Mouse (Mus musculus): ENCODE measurements around the gene Tcl1.
"Not testable (repeated sequence)": the region's sequence is repeated elsewhere in the genome, so short reads cannot be mapped to it uniquely, and the experiment has no call there.

Gene Tcl1

GRCm38 (mm10) chr12:105222601-105223319, at the start of gene Tcl1:
TSS of gene Tcl1 (minus strand) at chr12:105222793.
- no peak for DNase-seq

DNA sequence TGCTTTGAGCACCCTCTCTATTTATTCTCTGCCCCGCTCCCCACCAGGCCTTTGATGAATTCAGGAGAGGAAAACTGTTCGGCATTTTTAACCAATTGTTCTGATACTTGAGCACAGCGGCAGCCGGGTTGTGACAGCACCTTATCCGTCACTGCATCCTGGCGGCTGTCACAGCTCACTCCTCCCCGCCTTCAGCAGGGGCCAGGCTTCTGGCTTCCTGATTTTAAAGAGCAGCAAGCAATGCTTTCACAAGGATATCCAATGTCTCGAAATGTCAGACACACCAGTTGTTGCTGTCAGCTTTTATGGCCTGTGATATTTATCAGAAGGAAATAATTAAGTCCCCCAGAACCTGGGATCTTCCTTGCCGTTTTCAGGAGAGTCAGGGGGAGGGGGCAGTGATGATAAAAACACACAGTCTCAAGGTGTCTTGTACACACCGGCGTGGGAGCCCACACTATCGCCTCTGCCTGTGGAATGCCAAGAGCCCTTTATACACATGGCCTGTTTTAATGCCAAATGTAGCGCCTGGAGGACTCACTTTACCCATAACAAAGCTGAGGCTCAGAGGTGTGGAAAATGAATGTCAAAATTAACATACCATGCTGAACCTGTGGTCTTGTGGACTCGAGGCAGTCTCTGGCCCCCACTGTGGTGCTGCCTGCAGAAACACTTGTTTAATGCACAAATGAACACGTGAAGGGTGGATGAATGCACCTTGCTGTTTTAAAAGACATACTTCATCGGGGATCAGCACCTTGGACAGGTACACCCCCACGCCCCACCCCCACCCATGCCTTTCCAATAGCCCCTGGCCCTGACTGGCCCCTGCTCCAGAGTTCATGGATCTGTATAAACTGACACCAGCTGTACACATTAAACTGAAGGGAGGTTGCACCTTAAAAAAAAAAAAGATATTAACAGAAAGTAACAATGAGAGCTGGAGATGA, 48.7 kb upstream of the Tcl1 start:
- DNase-seq, result no peak

GRCm38 (mm10) chr12:105267076-105267475, 44.5 kb upstream of the Tcl1 start:
- DNase-seq, result no peak

GRCm38 (mm10) chr12:105266096-105266495, 43.5 kb upstream of the Tcl1 start:
- DNase-seq, result no peak

DNA sequence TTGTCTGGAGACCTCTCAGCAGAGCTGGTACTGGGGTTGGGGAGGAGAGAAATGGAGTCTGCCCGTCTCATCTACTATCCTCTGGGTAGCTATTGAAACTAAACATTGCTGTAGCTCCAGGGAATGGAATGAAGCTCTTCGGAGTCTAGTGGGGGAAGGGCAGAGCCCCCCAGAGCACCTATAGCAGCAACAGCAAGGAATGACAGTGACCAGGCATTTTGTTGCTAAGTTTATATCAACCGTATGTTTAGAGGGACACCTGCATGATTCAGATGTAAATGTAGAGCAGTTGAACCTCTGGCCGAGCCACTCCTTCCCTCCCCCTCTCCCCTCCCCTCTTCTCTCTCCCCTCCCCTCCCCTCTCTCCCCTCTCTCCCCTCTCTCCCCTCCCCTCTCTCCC, 36.6 kb upstream of the Tcl1 start:
- DNase-seq, result no peak

DNA sequence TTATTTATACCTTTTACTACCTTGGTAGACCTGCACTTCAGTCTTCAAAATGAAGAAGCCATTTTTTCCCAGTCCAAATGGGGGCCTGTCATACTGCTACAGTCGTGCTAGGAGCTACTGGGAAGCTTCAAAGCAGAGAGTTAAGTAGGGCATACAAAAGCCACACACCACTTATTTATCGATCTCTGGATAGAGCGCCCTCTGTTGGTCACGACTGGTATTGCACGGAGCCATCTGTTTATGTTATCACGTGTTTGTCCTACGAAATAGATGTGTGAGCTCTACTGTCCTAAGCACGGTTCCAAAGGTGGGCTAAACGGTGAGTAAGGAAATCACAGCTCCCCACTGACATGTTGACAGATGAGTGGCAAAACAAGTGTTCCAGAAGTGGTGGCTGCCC, 36.2 kb upstream of the Tcl1 start:
- peak; percentile 64 to 74 for DNase-seq

GRCm38 (mm10) chr12:105253796-105254195, 31.2 kb upstream of the Tcl1 start:
- no peak for DNase-seq

GRCm38 (mm10) chr12:105248763-105249233, 26.2 kb upstream of the Tcl1 start:
- DNase-seq, result peak; percentile 37 to 51

DNA sequence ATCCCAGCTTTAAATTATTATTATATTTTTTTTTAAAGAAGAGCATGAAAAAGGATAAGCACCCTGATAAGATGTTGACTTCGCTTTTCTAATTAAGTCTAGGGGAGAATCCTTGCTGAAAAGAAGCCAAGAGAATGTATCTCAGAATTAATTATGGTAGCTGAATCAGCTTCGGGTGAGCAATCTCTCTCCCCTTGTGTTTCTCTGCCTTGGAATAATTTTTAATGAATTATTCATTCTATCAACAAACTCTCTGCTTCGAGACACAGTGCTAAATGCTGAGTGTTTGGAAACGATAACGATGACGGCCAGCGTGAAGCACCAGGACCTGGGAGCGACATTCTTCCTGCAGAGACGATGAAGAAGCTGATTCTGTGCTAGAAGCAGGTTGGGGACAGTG, 16.5 kb upstream of the Tcl1 start:
- DNase-seq, result no peak

DNA sequence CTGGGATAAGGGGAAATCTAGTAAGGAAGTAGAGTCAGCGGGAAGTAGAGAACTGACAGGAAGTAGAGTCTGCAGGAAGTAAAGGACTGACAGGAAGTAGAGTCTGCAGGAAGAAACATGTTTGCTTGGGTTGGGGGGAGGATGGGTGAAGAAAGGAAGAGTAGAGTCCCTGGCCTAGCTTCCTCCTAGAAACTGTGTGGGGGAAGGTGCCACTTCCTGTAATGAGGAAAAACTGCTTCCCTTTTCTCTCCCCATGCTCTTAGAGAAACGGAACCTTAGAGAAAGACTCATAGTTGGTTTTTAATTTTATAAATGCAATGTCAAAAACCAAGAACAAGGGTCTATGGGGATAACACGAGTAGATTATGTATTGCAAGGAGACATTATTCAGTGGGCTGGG, 12.5 kb upstream of the Tcl1 start:
- DNase-seq, result no peak

- DNase-seq, result no peak
Measured at GRCm38 (mm10) chr12:105234362-105234761, 11.8 kb upstream of the Tcl1 start.

DNA sequence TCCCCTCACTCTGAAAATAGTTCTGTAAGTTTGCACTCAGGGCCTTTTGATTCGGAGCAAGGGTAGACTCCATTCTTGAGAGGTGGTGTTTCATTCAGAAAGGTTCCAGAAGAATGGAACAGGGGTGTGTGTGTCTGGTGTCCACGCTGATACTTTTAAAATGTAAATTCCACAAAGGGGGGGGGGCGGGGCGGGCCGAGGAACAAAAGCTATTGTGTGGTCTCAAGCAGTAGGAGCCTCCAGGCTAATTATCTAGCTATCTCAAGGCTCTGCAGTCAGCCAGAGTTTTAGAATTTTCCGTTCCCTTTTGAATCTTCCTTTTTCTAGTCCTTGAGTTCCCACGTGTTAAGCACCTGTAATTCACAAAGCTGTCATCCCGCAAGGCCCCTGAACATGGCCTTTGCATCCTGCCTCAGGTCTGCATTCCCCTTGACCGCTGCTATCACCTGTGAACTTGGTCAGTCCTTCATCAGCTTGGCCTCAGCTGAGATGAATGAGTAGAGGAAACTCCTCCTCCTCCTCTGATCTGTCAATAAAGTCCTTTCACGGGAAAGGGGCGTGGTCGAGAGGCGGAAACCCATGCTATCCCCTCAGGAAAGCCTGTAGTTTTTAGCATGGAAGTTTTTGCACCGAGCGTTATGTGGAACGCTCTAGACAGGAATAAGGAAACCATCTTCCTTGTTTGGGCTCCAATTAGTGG, 2.2 kb upstream of the Tcl1 start:
- no peak for DNase-seq

DNA sequence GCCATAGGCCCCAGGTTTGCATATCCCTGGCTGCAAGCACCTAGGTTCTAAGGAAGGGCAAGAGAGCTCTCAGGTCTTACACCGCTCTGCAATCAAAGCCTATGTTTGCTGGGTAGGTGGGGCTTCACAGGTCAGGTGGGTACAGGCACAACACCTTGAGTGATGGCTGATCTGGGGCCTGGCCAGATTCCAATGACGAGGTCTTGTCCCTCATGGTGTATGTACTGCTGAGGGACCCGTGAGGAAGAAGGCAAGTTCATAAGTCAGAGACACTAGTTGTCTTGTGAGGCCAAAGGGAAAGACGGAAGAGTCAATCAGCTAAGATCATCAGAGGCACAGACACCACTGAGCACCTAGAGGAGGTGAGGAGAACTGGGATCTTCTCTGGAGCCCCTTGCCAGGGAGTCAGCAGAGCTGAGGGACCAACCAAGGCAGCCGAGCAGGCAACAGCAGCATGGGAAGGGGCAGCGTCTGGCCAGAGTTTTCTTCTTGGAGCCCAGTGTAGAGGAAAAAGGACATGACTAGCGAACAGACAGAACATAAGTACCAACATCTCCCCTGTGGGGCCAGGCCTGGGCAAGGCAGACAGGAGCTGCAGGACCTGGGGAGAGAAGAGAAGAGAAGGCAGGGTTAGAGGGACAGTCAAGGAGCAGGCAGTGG, 5.4 kb downstream of the Tcl1 start:
- no peak for DNase-seq

DNA sequence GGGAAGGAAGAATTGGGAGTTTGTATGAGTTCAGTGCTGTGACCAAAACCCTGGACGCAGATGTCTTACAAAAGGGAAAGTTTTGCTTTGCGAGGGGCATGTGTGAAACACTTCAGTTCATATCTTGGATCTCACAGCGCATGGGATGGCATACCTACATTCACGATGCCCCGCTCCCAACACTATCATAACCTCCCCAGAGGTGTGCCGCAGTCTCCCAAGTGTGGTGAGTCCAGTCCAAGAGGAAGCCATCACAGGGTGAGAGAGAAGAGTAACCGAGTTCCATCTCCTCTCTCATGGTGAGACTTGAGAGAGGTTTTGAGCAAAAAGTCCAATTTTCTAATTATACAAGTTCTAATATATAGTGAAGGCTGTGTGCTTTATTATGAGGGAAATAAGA, 13.4 kb downstream of the Tcl1 start:
- no peak for DNase-seq

GRCm38 (mm10) chr12:105208441-105208840, 14.2 kb downstream of the Tcl1 start:
- DNase-seq, result no peak

DNA sequence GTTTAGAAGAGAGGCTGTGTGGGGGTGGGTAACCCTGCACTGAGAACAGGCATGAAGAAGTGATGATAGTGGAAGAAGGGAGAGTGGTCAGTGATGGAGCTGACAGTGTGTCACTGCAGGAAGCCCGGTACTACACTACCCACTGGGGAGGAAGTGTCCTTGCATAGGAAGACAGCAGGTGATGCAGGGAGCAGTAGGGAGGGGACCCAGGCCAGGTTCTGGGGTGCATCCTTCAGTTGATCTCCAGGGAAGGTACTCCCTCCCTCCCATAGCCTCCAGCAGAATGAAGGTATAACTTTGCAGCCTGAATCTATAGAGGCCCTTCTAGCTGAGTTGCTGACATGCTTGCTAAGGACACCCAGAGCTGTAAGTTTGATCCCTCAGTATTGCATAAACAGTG, 15.5 kb downstream of the Tcl1 start:
- no peak for DNase-seq

DNA sequence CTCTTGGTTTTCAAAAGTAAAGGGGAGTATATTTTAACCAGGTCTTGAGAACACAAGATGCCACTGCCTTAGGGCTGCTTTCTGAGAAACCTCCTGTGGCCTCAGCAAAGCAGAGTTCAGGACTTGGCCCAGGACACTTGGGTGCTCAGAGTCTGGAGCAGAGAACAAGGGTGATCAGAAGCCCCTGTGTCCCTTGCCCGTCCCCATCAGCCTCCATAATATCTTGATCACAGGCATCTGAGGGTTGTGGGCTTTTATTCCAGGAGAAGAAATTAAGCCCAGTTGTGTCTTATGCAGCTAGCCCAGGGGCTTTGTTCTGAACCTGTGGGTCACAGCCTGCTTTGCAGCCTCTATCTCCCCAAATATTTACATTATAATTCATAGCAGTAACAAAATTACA, 20.9 kb downstream of the Tcl1 start, which contains the start of gene Tcl1b4:
Tcl1b4 (plus strand) TSS at position 301 of the 400 bp plus-strand sequence.
- not testable (repeated sequence) for DNase-seq

- DNase-seq, result not testable (repeated sequence)
Measured at GRCm38 (mm10) chr12:105199684-105200497, 22.7 kb downstream of the Tcl1 start.

GRCm38 (mm10) chr12:105190743-105191142, 31.9 kb downstream of the Tcl1 start, which contains the start of gene Tcl1b3:
TSS of gene Tcl1b3 (plus strand) at chr12:105191043.
- DNase-seq, result not testable (repeated sequence)

GRCm38 (mm10) chr12:105188980-105189379, 33.6 kb downstream of the Tcl1 start:
- peak; percentile 12 to 46 for DNase-seq

- not testable (repeated sequence) for DNase-seq
Measured at GRCm38 (mm10) chr12:105181040-105181644, 41.5 kb downstream of the Tcl1 start.

Data from cerebellum, postnatal 25 days (tissue).